Mouse (Mus musculus) liver, adult 2 months (tissue): ENCODE measurements around the gene Vcp. TPM values are rescaled to one million over a fixed set of nuclear protein-coding genes. Genes with fewer than 3 reads are reported as not detected.
A peak's percentile ranks its signal among the peaks of the same experiment; 100 is the strongest.

Experiments used
- DNase-seq: peaks from one replicate; pipeline ENCODE4 v3.0.0-alpha.2; 2011; ENCODE audit warnings: low read depth, low spot score; ENCODE audit errors: extremely low read depth
- H3K27ac ChIP-seq: fragments of 200-500 bp; replicated peaks from 2 replicates; pipeline ENCODE4 v1.5.1; 2012; ENCODE audit warnings: low read depth, mild to moderate bottlenecking, control low read depth, inconsistent platforms, low read length; ENCODE audit not compliant: insufficient read depth
- H3K27me3 ChIP-seq: fragments of 200-500 bp; 2 replicates; pipeline ENCODE4 v1.6.1; 2012; ENCODE audit warnings: mild to moderate bottlenecking, moderate library complexity, low read length, inconsistent platforms; ENCODE audit not compliant: control insufficient read depth, insufficient read depth
- H3K36me3 ChIP-seq: fragments of 200-500 bp; 2 replicates; pipeline ENCODE4 v1.6.1; 2012; ENCODE audit warnings: low read length, inconsistent platforms; ENCODE audit not compliant: control insufficient read depth, insufficient read depth
- H3K4me1 ChIP-seq: fragments of 200-500 bp; 2 replicates; pipeline ENCODE4 v1.6.1; 2011; ENCODE audit warnings: low read length; ENCODE audit not compliant: control insufficient read depth, insufficient read depth
- H3K4me3 ChIP-seq: fragments of 200-500 bp; 2 replicates; pipeline ENCODE4 v1.5.1; 2011; ENCODE audit warnings: low read depth, mild to moderate bottlenecking, control low read depth, low read length, moderate library complexity; ENCODE audit not compliant: insufficient read depth
- H3K79me2 ChIP-seq: fragments of 200-500 bp; 2 replicates; pipeline ENCODE4 v1.6.1; 2012; ENCODE audit warnings: inconsistent platforms, mild to moderate bottlenecking, low read length, moderate library complexity; ENCODE audit not compliant: control insufficient read depth, insufficient read depth
- H3K9ac ChIP-seq: fragments of 200-500 bp; 2 replicates; pipeline ENCODE4 v1.6.1; 2012; ENCODE audit warnings: low read depth, mild to moderate bottlenecking, control low read depth, inconsistent platforms, low read length
- CTCF ChIP-seq: fragments of 200-500 bp; IDR thresholded peaks from 2 replicates; pipeline ENCODE4 v1.5.1; 2011; ENCODE audit warnings: low read depth, low read length, control low read depth
- POLR2A ChIP-seq: fragments of 200-500 bp; IDR thresholded peaks from 2 replicates; pipeline ENCODE4 v1.6.1; 2011; ENCODE audit warnings: low read length, control low read depth; ENCODE audit not compliant: insufficient read depth; ENCODE audit errors: extremely low read depth
- WGBS: fragments of 180-500 bp; shearing (Covaris S2); methylation state at CpG from one replicate; pipeline ENCODE4 v1.1.7; 2018; 5-methylcytosine and 5-hydroxymethylcytosine counted together
- polyA plus RNA-seq: library from polyadenylated mRNA; depleted of rRNA; stranded (reverse); fragments of >200 nt; gene quantifications from 2 replicates; pipeline ENCODE4 v1.2.3, GENCODE M21; 2012
- total RNA-seq: library from RNA; depleted of rRNA; stranded (reverse); fragments of >200 nt; gene quantifications from 2 replicates; pipeline ENCODE4 v1.2.3, GENCODE M21; 2014

Gene Vcp
- total and polyA plus RNA-seq, 2 experiments: 157 to 182 TPM

DNA sequence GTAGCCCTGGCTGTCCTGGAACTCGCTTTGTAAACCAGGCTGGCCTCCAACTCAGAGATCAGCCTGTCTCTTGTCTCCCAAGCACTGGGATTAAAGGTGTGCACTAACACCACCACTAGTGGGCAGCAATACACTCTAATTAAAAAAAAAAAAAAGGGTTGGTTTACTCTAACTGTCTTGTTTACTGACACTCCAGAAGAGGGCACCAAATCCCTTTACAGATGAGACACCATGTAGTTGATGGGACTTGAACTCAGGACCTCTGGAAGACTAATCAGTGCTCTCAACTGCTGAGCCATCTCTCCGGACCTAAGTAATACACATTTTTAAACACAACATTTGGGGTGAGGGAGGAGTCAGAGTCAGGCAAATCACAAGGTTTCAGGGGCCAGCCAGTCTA is 5.5 kb upstream of the Vcp start:
- Histone ChIP-seq H3K36me3 (no peaks in the 10 kb centered on the region), H3K27ac (no peak overlapping the region), H3K27me3 (no peaks in the 10 kb centered on the region), H3K9ac (no peak overlapping the region), H3K79me2 (no peaks in the 10 kb centered on the region), H3K4me1 (peaks cover 3% of the 10 kb centered on the region; the same call in 1 of the 2 replicates), H3K4me3 (no peak overlapping the region)
- peak; percentile 81 for DNase-seq
- TF ChIP-seq POLR2A: no peak
- TF ChIP-seq CTCF: no peak
- 46% methylated on average over 2 of the region's 2 CpGs for WGBS

DNA sequence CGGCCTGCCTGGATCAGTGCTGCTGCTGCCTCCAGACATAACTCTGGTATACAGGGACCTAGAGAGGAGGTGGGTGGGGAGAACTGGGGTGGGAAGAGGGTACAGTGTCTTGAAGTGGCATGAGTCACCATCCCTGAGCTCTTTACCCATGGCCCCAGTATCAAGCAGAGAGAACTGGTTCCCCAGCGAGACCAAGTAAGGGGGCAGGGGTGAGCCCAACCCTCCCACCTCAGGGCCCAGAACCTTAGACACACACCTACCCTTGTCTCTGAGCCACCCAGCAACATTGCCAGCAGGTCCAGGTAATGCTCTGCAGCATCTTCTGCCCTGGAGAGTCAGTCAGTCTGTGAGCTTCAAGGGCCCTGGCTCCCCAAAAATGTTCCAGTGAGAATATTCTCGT is 4.6 kb upstream of the Vcp start:
- Histone ChIP-seq H3K27me3 (no peaks in the 10 kb centered on the region), H3K79me2 (no peaks in the 10 kb centered on the region), H3K9ac (no peak overlapping the region), H3K36me3 (no peaks in the 10 kb centered on the region), H3K4me3 (no peak overlapping the region), H3K4me1 (peaks cover 3% of the 10 kb centered on the region; the same call in 1 of the 2 replicates), H3K27ac (no peak overlapping the region)
- no peak for DNase-seq
- TF ChIP-seq CTCF: no peak
- no peak for TF ChIP-seq POLR2A
- over 99% methylated on average over 3 of the region's 3 CpGs for WGBS

DNA sequence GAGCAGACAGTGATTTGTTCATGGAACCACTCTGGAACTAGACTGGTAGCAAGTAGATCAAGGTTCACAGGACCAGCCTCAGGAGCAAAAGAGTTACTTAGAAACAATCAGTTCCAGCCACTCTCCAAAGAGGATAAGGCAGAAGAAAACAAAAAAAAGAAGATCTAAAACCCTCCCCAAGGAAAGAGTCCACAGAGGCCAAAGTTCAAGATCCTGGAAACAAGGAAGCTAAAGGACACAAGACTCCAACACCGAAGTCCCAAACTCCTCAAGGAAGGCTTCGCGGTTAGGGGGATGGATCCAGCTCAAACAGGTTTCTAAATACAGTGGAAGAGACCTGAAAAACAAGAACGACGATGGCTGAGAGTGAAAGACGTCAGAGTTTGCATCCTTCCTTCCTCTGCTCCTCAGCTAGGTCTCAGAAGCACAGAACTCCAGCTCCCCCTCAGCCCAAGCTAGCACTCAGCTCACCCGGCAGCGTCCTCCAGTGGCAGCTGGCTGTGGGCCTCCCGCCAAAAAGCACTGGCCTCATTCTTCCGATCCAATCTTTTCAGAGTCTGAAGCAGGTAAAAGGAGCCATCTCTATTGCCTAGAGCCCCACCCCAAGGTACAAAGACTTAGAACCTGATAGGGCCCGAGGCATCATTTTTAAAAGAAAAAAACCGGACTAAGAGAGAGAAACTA is 2.6 kb upstream of the Vcp start:
- H3K79me2 ChIP-seq: peaks cover 11% of the 10 kb centered on the region; the same call in 1 of the 2 replicates
- no peak for TF ChIP-seq POLR2A
- no peaks in the 10 kb centered on the region for H3K36me3 ChIP-seq
- H3K27me3 ChIP-seq: no peaks in the 10 kb centered on the region
- H3K4me3 ChIP-seq: no peak overlapping the region
- no peak overlapping the region for H3K9ac ChIP-seq
- DNase-seq: no peak
- peaks cover 5% of the 10 kb centered on the region; the same call in 1 of the 2 replicates for H3K4me1 ChIP-seq
- no peak overlapping the region for H3K27ac ChIP-seq
- 81% methylated on average over 12 of the region's 12 CpGs for WGBS

DNA sequence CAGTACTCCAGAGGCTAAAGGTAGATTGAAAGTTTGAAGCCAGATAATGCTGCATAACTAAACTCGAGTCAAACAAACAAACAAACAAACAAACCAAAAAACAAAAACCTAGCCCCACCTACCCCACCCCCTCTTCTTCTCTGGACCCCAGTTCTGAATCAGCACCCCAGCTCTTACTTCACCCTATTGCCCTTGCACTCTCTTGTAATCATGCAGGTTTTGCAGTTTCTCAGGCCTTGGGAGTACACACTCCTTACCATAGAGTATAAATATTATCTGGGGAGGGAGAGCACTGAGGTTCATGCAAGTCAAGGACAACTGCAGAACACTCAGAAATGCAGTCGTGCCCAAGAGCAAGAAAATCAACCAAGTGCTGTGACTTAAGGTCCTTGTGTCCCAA is 965 bp upstream of the Vcp start:
- H3K4me1 ChIP-seq: peaks cover 11% of the 10 kb centered on the region; the same call in 1 of the 2 replicates
- no peak overlapping the region for H3K27ac ChIP-seq
- no peak for DNase-seq
- 75% methylated on average over 2 of the region's 2 CpGs for WGBS
- no peak overlapping the region for H3K9ac ChIP-seq
- H3K36me3 ChIP-seq: peaks cover 1% of the 10 kb centered on the region; the same call in 1 of the 2 replicates
- no peaks in the 10 kb centered on the region for H3K27me3 ChIP-seq
- TF ChIP-seq CTCF: no peak
- TF ChIP-seq POLR2A: no peak
- peaks cover 11% of the 10 kb centered on the region; the same call in 1 of the 2 replicates for H3K79me2 ChIP-seq
- H3K4me3 ChIP-seq: no peak overlapping the region

DNA sequence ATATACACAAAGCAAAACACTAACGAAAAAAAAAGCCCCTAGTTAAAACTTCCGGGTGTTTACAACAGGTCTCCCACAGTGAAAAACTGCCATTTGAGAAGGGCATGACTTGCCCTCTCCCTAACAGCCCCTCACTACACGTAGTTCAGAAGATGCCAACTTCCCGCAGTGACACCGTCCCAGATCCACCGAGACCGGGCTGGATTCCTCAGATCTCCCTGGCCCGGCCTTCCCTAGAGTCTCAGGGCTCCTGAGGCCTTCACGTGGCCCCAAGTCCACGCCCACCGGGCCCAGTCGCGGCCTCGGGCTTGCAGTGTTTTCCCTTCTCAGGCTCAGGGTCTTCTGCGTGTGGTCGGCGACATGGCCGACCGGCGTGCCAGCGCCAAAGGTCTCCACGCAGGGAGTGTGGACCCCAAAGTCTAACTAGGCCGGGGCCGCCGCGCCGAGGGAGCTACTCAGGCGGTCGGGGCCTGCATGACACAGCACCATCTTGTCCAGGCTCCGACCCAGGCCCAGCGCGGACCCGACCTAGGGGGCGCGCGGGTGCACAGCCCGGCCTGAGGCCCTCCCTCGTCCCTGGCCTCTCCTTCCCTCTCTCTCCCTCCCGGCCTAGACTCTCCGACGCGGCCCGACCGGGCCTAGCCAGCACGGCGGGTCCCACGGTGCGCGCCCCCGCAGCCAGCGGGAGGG is 711 bp downstream of the Vcp start:
- Histone ChIP-seq H3K27me3 (no peaks in the 10 kb centered on the region), H3K79me2 (peaks cover 11% of the 10 kb centered on the region; the same call in 1 of the 2 replicates), H3K27ac (peak overlapping the region; percentile 90), H3K9ac (peak overlapping the region; percentile 91), H3K36me3 (peaks cover 17% of the 10 kb centered on the region), H3K4me3 (peak overlapping the region; percentile 83), H3K4me1 (peaks cover 11% of the 10 kb centered on the region; the same call in 1 of the 2 replicates)
- peak; percentile 75 for DNase-seq
- TF ChIP-seq CTCF (no peak), POLR2A (no peak)
- under 1% methylated on average over 51 of the region's 51 CpGs for WGBS

DNA sequence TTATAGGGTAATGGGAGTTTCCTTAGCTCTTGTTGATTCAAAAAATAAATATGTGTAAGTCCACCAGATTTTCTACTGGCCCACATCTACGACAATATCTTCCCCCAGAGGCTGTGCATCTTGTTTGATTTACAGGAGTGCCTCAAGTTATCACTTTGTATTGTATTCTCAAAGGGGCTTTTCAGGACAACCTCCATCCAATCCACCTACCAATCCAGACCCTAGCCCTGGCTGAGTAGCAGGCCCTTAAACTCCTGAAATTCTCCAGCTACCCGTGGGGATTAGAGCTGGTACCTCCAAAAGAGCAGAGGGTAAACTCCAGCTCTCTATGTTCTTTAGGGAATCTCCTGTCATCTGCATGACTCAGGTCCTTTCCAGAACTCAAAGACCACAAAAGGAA is 2.3 kb downstream of the Vcp start:
- H3K4me1 ChIP-seq: peaks cover 11% of the 10 kb centered on the region; the same call in 1 of the 2 replicates
- H3K27ac ChIP-seq: no peak overlapping the region
- H3K79me2 ChIP-seq: peaks cover 11% of the 10 kb centered on the region; the same call in 1 of the 2 replicates
- H3K4me3 ChIP-seq: no peak overlapping the region
- H3K27me3 ChIP-seq: no peaks in the 10 kb centered on the region
- TF ChIP-seq CTCF: no peak
- TF ChIP-seq POLR2A: no peak
- 15% methylated on average over 2 of the region's 2 CpGs for WGBS
- no peak for DNase-seq
- H3K36me3 ChIP-seq: peaks cover 33% of the 10 kb centered on the region
- no peak overlapping the region for H3K9ac ChIP-seq
